In genomic region chr12:112156804-112157203, GRCm38 (mm10) we compare ENCODE assay signal across 25 mouse cellular contexts. TPM values are rescaled to one million over a fixed set of nuclear protein-coding genes. Genes with fewer than 3 reads are reported as not detected.
DNase-seq lines count a peak whose midpoint lies in the region; ATAC-seq lines count a peak whose summit lies in the region.
"Had no signal": no experiment of that assay in that cellular context is flagged by ENCODE, and none has a peak within 500 bp of the region (broad histone marks: within the 10 kb centered on the region; RNA-seq: fewer than 3 reads in every experiment).

No protein-coding gene starts in this region.

- H3K9me3 ChIP-seq in forebrain, embryonic 15.5 days = no peaks in the 10 kb centered on the region
- no peaks in the 10 kb centered on the region for H3K9me3 ChIP-seq in forebrain, embryonic 16.5 days (ENCODE audit: control insufficient read depth, low read length)
- H3K9me3 ChIP-seq in midbrain, embryonic 10.5 days (replicated peaks) = no peaks in the 10 kb centered on the region
- H3K9me3 ChIP-seq in midbrain, embryonic 15.5 days = no peaks in the 10 kb centered on the region
- H3K9me3 ChIP-seq in embryonic facial prominence, embryonic 10.5 days = no peaks in the 10 kb centered on the region
- H3K9me3 ChIP-seq: heart, embryonic 12.5 days; liver, embryonic 13.5 days; megakaryocyte, embryonic 14.5 days had no signal

- no peak overlapping the region for H3K9ac ChIP-seq in forebrain, embryonic 15.5 days (replicated peaks)
- H3K9ac ChIP-seq in forebrain, embryonic 16.5 days (replicated peaks; ENCODE audit: low read depth, low read length) = no peak overlapping the region
- H3K9ac ChIP-seq in midbrain, embryonic 15.5 days = no peak overlapping the region
- H3K9ac ChIP-seq: heart, embryonic 12.5 days; liver, embryonic 13.5 days had no signal

- ATAC-seq in forebrain, embryonic 15.5 days (replicated peaks) = no peak
- ATAC-seq in forebrain, embryonic 16.5 days = no peak
- no peak for ATAC-seq in midbrain, embryonic 15.5 days (replicated peaks)
- ATAC-seq: CD4-positive, CD25-positive, alpha-beta regulatory T cell, adult 4 months; lung, postnatal 0 days had no signal

- no peak overlapping the region for H3K4me3 ChIP-seq in forebrain, embryonic 15.5 days
- H3K4me3 ChIP-seq in forebrain, embryonic 16.5 days (replicated peaks; ENCODE audit: low read length) = no peak overlapping the region
- H3K4me3 ChIP-seq in midbrain, embryonic 10.5 days = no peak overlapping the region
- H3K4me3 ChIP-seq in midbrain, embryonic 15.5 days = no peak overlapping the region
- H3K4me3 ChIP-seq in embryonic facial prominence, embryonic 10.5 days = no peak overlapping the region
- H3K4me3 ChIP-seq: gastrocnemius, adult 2 months; heart, adult 2 months; heart, embryonic 12.5 days; liver, embryonic 13.5 days; megakaryocyte, embryonic 14.5 days had no signal

- 51% methylated on average over 6 of the region's 6 CpGs for WGBS in forebrain, embryonic 15.5 days
- 39% methylated on average over 6 of the region's 6 CpGs for WGBS in forebrain, embryonic 16.5 days
- 84% methylated on average over 6 of the region's 6 CpGs for WGBS in midbrain, embryonic 10.5 days
- WGBS in midbrain, embryonic 15.5 days = 53% methylated on average over 6 of the region's 6 CpGs
- WGBS in embryonic facial prominence, embryonic 10.5 days = 81% methylated on average over 6 of the region's 6 CpGs

- 0 out of 2 replicates have a peak, but pooled peaks cover 12% of the 10 kb centered on the region for H3K36me3 ChIP-seq in forebrain, embryonic 15.5 days
- 0 out of 2 replicates have a peak, but pooled peaks cover 3% of the 10 kb centered on the region for H3K36me3 ChIP-seq in forebrain, embryonic 16.5 days (ENCODE audit: control insufficient read depth, insufficient read depth)
- H3K36me3 ChIP-seq in midbrain, embryonic 10.5 days = peaks cover 46% of the 10 kb centered on the region
- no peaks in the 10 kb centered on the region for H3K36me3 ChIP-seq in midbrain, embryonic 15.5 days (replicated peaks)
- H3K36me3 ChIP-seq in embryonic facial prominence, embryonic 10.5 days (replicated peaks) = peaks cover 59% of the 10 kb centered on the region
- H3K36me3 ChIP-seq: liver, embryonic 13.5 days had no signal

- no peak overlapping the region for H3K4me2 ChIP-seq in forebrain, embryonic 15.5 days (replicated peaks)
- H3K4me2 ChIP-seq in forebrain, embryonic 16.5 days (ENCODE audit: low read length) = no peak overlapping the region
- H3K4me2 ChIP-seq in midbrain, embryonic 15.5 days = no peak overlapping the region
- H3K4me2 ChIP-seq: heart, embryonic 12.5 days; liver, embryonic 13.5 days had no signal

- H3K27me3 ChIP-seq in forebrain, embryonic 15.5 days = no peaks in the 10 kb centered on the region
- no peaks in the 10 kb centered on the region for H3K27me3 ChIP-seq in forebrain, embryonic 16.5 days (replicated peaks; ENCODE audit: control insufficient read depth, insufficient read depth, low read length)
- peaks cover 75% of the 10 kb centered on the region for H3K27me3 ChIP-seq in midbrain, embryonic 10.5 days (ENCODE audit: low read depth, poor library complexity, severe bottlenecking)
- no peaks in the 10 kb centered on the region for H3K27me3 ChIP-seq in midbrain, embryonic 15.5 days (replicated peaks)
- H3K27me3 ChIP-seq in embryonic facial prominence, embryonic 10.5 days (replicated peaks; ENCODE audit: low read depth, poor library complexity, severe bottlenecking) = no peaks in the 10 kb centered on the region
- H3K27me3 ChIP-seq: liver, embryonic 13.5 days had no signal

- H3K4me1 ChIP-seq in forebrain, embryonic 15.5 days = peaks cover 58% of the 10 kb centered on the region
- H3K4me1 ChIP-seq in forebrain, embryonic 16.5 days (replicated peaks; ENCODE audit: control insufficient read depth, insufficient read depth, low read length) = peaks cover 58% of the 10 kb centered on the region
- peaks cover 82% of the 10 kb centered on the region for H3K4me1 ChIP-seq in midbrain, embryonic 10.5 days
- H3K4me1 ChIP-seq in midbrain, embryonic 15.5 days = peaks cover 37% of the 10 kb centered on the region
- peaks cover 83% of the 10 kb centered on the region for H3K4me1 ChIP-seq in embryonic facial prominence, embryonic 10.5 days
- H3K4me1 ChIP-seq: liver, embryonic 13.5 days; megakaryocyte, embryonic 14.5 days had no signal

- H3K27ac ChIP-seq in forebrain, embryonic 15.5 days (replicated peaks) = peak overlapping the region; percentile 47
- H3K27ac ChIP-seq in forebrain, embryonic 16.5 days (ENCODE audit: low read length) = no peak overlapping the region
- H3K27ac ChIP-seq in midbrain, embryonic 10.5 days (replicated peaks) = peak overlapping the region; percentile 49
- H3K27ac ChIP-seq in midbrain, embryonic 15.5 days = no peak overlapping the region
- peak overlapping the region; percentile 31 for H3K27ac ChIP-seq in embryonic facial prominence, embryonic 10.5 days (replicated peaks)
- H3K27ac ChIP-seq: liver, embryonic 13.5 days had no signal

- no peak for DNase-seq in midbrain, embryonic 10.5 days (ENCODE audit: low spot score)
- DNase-seq in Muller cell, postnatal 12 days (ENCODE audit: inconsistent ontology term) = peak; percentile 76
- no peak for DNase-seq in embryonic facial prominence, embryonic 10.5 days (ENCODE audit: low spot score)
- DNase-seq in adipocyte (ENCODE audit: low spot score) = no peak
- DNase-seq in kidney, postnatal 4 days = no peak
- DNase-seq: adrenal gland, adult 2 months; adrenal gland, postnatal 36 days; cerebellum, adult 2 months; cerebellum, postnatal 14 days; gastrocnemius, adult 2 months; heart, adult 2 months; heart, postnatal 4 days; kidney, adult 18-20 months; kidney, postnatal 36 days; liver, embryonic 13.5 days; lung, adult 18-20 months; lung, postnatal 4 days; thymus, postnatal 4 days had no signal

RNA-seq across cellular contexts. Expression of gene Kif26a, which starts 10.8 kb away (rescaled TPM):
- 16.1 and 18.0 TPM in 2 replicates for polyA plus RNA-seq in forebrain, embryonic 15.5 days (2015; fragmentation: Nextera tagmentation; extraction: Ambion mirVana)
- polyA plus RNA-seq in forebrain, embryonic 16.5 days (2015; fragmentation: Nextera tagmentation; extraction: Ambion mirVana) = 17.3 and 21.2 TPM in 2 replicates
- 3.3 and 4.7 TPM in 2 replicates for polyA plus RNA-seq in midbrain, embryonic 10.5 days (2016; fragmentation: Nextera tagmentation; extraction: Ambion mirVana)
- 7.2 and 8.6 TPM in 2 replicates for polyA plus RNA-seq in midbrain, embryonic 15.5 days (2015; fragmentation: Nextera tagmentation; extraction: Ambion mirVana)
- polyA plus RNA-seq in embryonic facial prominence, embryonic 10.5 days (2016; fragmentation: Nextera tagmentation; extraction: Ambion mirVana) = 3.3 and 3.4 TPM in 2 replicates
- polyA plus RNA-seq: CD4-positive, CD25-positive, alpha-beta regulatory T cell, adult 4 months had no signal

RNA-seq across cellular contexts. Expression of gene Aspg, which starts 50.3 kb away (rescaled TPM):
- 0.20 and 0.22 TPM in 2 replicates for polyA plus RNA-seq in forebrain, embryonic 15.5 days (2015; fragmentation: Nextera tagmentation; extraction: Ambion mirVana)
- 0.37 and 0.75 TPM in 2 replicates for polyA plus RNA-seq in forebrain, embryonic 16.5 days (2015; fragmentation: Nextera tagmentation; extraction: Ambion mirVana)
- 1.3 and 1.5 TPM in 2 replicates for polyA plus RNA-seq in midbrain, embryonic 10.5 days (2016; fragmentation: Nextera tagmentation; extraction: Ambion mirVana)
- polyA plus RNA-seq in midbrain, embryonic 15.5 days (2015; fragmentation: Nextera tagmentation; extraction: Ambion mirVana) = 1.1 and 1.3 TPM in 2 replicates
- polyA plus RNA-seq in embryonic facial prominence, embryonic 10.5 days (2016; fragmentation: Nextera tagmentation; extraction: Ambion mirVana) = 2.7 TPM in 2 replicates
- polyA plus RNA-seq: CD4-positive, CD25-positive, alpha-beta regulatory T cell, adult 4 months had no signal

Comparison
In these comparisons a context has a peak if more than half of its experiments do, and no peak if none do; other contexts are left out.
1. H3K27ac ChIP-seq: peak in forebrain, embryonic 15.5 days (single experiment), midbrain, embryonic 10.5 days (single experiment) and embryonic facial prominence, embryonic 10.5 days (single experiment); none in forebrain, embryonic 16.5 days (single experiment) and midbrain, embryonic 15.5 days (single experiment).